Mouse (Mus musculus): ENCODE data around the gene Zdhhc23. TPM values are rescaled to one million over a fixed set of nuclear protein-coding genes. Genes with fewer than 3 reads are reported as not detected.

Zdhhc23 gene
- polyA plus RNA-seq, 1 experiment from 2014 or later, result 0.23 TPM

DNA sequence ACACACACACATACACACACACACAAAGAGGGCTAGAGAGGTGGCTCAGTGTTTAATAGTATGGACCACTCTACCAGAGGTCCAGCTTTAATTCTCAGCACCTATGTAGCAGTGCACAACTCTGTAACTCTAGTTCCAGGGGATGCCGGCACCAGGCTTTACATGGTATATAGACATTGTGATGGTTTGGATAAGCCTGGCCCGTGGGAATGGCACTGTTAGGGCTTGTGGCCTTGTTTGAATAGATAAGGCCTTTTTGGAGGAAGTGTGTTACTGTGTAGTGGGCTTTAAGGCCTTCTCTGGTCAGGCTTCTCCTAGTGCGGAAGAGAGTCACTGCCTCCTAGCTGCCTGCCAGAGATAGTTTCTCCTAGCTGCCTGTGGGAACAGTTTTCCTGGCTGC is 60.7 kb downstream of the Zdhhc23 start:
- Histone ChIP-seq H3K4me2 (ENCODE audit: low read depth) (no peak overlapping the region), H3K9ac (ENCODE audit: low read length) (no peak overlapping the region), H3K27me3 (ENCODE audit: control insufficient read depth, insufficient read depth, low read length) (no peaks in the 10 kb centered on the region), H3K27ac (ENCODE audit: low read depth, low read length) (no peak overlapping the region), H3K4me3 (ENCODE audit: low read depth, low read length) (no peak overlapping the region), H3K4me1 (ENCODE audit: control insufficient read depth, insufficient read depth, low read length) (no peaks in the 10 kb centered on the region), H3K36me3 (ENCODE audit: control insufficient read depth, insufficient read depth, low read length) (no peaks in the 10 kb centered on the region), H3K9me3 (ENCODE audit: control insufficient read depth, low read length) (no peaks in the 10 kb centered on the region)
- WGBS, result 89% methylated on average over 3 of the region's 3 CpGs
- DNase-seq (ENCODE audit: low spot score), result no peak
- no peak for ATAC-seq (ENCODE audit: insufficient read depth, low FRiP score, low TSS enrichment)

Small RNA genes within 50 kb of the gene (microRNA-seq; reads per million reads assigned to microRNA genes)
- gene Mir3470b, result not detected

Other genes starting within 250 kb of the Zdhhc23 start
- not detected in 2 replicates for gene Drd3, start 225.8 kb downstream of the Zdhhc23 start, polyA plus RNA-seq (2014; fragmentation: Nextera tagmentation; extraction: Ambion mirVana)
- 11.3 and 11.8 TPM in 2 replicates for gene Ccdc191, start 90.0 kb downstream of the Zdhhc23 start, polyA plus RNA-seq (2014; fragmentation: Nextera tagmentation; extraction: Ambion mirVana)
- 40.3 and 41.5 TPM in 2 replicates for gene Qtrt2, start 53.0 kb downstream of the Zdhhc23 start, polyA plus RNA-seq (2014; fragmentation: Nextera tagmentation; extraction: Ambion mirVana)
- 2.2 and 2.5 TPM in 2 replicates for gene Gramd1c, start 83.6 kb upstream of the Zdhhc23 start, polyA plus RNA-seq (2014; fragmentation: Nextera tagmentation; extraction: Ambion mirVana)
- gene Atp6v1a, start 159.9 kb upstream of the Zdhhc23 start, polyA plus RNA-seq (2014; fragmentation: Nextera tagmentation; extraction: Ambion mirVana), result 77.4 and 80.8 TPM in 2 replicates
- 84.2 and 87.2 TPM in 2 replicates for gene Naa50, start 160.0 kb upstream of the Zdhhc23 start, polyA plus RNA-seq (2014; fragmentation: Nextera tagmentation; extraction: Ambion mirVana)
- 4.7 and 5.4 TPM in 2 replicates for gene Usf3, start 193.5 kb upstream of the Zdhhc23 start, polyA plus RNA-seq (2014; fragmentation: Nextera tagmentation; extraction: Ambion mirVana)